Mouse (Mus musculus): ENCODE data around the gene Gps2. TPM values are rescaled to one million over a fixed set of nuclear protein-coding genes. Genes with fewer than 3 reads are reported as not detected.
A peak's percentile ranks its signal among the peaks of the same experiment; 100 is the strongest.
"Not testable (repeated sequence)": the region's sequence is repeated elsewhere in the genome, so short reads cannot be mapped to it uniquely, and the experiment has no call there.

The Gps2 gene
- polyA plus RNA-seq, 2 experiments from 2014 or later: 90.7 to 106 TPM

GRCm38 (mm10) chr11:69936714-69937347, 23.1 kb downstream of the Gps2 start:
- ATAC-seq: no peak

GRCm38 (mm10) chr11:69937385-69937784, 23.7 kb downstream of the Gps2 start:
- ATAC-seq: no peak

- no peak for ATAC-seq
These were observed 24.1 kb downstream of the Gps2 start for GRCm38 (mm10) chr11:69937834-69938233.

GRCm38 (mm10) chr11:69938401-69938979, 24.8 kb downstream of the Gps2 start:
- ATAC-seq: no peak

- ATAC-seq: no peak
These were observed 25.5 kb downstream of the Gps2 start for GRCm38 (mm10) chr11:69939181-69939580.

- ATAC-seq: no peak
These were observed 26.0 kb downstream of the Gps2 start for GRCm38 (mm10) chr11:69939731-69940130.

- ATAC-seq: no peak
These were observed 27.3 kb downstream of the Gps2 start for GRCm38 (mm10) chr11:69940962-69941361.

- ATAC-seq: no peak
These were observed 31.5 kb downstream of the Gps2 start for GRCm38 (mm10) chr11:69945216-69945615.

GRCm38 (mm10) chr11:69945997-69946891, 32.6 kb downstream of the Gps2 start:
- ATAC-seq: no peak

GRCm38 (mm10) chr11:69947337-69948065, 33.8 kb downstream of the Gps2 start:
- ATAC-seq: no peak

- ATAC-seq: peak; percentile 82
These were observed 34.5 kb downstream of the Gps2 start, which contains the start of gene Slc2a4 for GRCm38 (mm10) chr11:69948066-69948762. Slc2a4 (minus strand) TSS chr11:69948188.

GRCm38 (mm10) chr11:69948763-69949150, 35.1 kb downstream of the Gps2 start:
- peak; percentile 65 for ATAC-seq

- no peak for ATAC-seq
These were observed 37.2 kb downstream of the Gps2 start for GRCm38 (mm10) chr11:69950807-69951459.

GRCm38 (mm10) chr11:69952274-69952673, 38.6 kb downstream of the Gps2 start:
- no peak for ATAC-seq

GRCm38 (mm10) chr11:69953267-69953915, 39.7 kb downstream of the Gps2 start:
- no peak for ATAC-seq

- not testable (repeated sequence) for ATAC-seq
These were observed 41.9 kb downstream of the Gps2 start for GRCm38 (mm10) chr11:69955618-69956017.

GRCm38 (mm10) chr11:69956218-69956617, 42.5 kb downstream of the Gps2 start:
- no peak for ATAC-seq

- no peak for ATAC-seq
These were observed 46.9 kb downstream of the Gps2 start for GRCm38 (mm10) chr11:69960616-69961015.

GRCm38 (mm10) chr11:69961841-69962240, 48.2 kb downstream of the Gps2 start:
- no peak for ATAC-seq

- no peak for ATAC-seq
These were observed 51.1 kb downstream of the Gps2 start, which contains the start of gene Cldn7 for GRCm38 (mm10) chr11:69964650-69965270. Cldn7 (plus strand) TSS chr11:69964779.
